Mouse (Mus musculus) naive thymus-derived CD4-positive, alpha-beta T cell, adult 2 months (primary cell): ENCODE data around the gene Ntmt1.

Experiments used
- DNase-seq: peaks from one replicate; pipeline ENCODE4 v3.0.0-alpha.2; 2011; ENCODE audit warnings: low read depth

The Ntmt1 gene

GRCm38 (mm10) chr2:30865426-30865825 lies 57.8 kb downstream of the Ntmt1 start:
- no peak for DNase-seq

DNA sequence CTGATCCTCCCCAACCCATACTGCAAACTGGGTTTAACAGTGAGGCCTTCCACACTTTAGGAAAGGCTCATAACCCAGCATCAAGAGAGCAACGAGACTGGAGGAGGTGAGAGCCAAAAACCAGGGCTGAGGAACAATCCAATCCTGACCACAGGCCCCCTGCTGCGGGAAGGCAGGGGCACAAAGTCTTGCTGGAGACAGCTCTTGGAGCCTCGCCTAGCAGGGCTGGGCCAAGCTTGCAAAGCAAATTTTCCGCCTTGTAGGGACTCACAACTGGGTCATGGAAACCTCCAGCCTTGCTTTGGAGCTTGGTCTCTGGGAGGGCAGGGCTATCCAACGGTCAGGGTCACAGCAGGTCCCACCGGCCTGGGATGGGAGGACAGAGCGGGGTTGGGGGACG lies 63.2 kb downstream of the Ntmt1 start:
- no peak for DNase-seq
